Mouse (Mus musculus): ENCODE data around the gene Elf5. TPM values are rescaled to one million over a fixed set of nuclear protein-coding genes. Genes with fewer than 3 reads are reported as not detected.

Gene Elf5
- polyA plus RNA-seq, 1 experiment from 2014 or later: 14.5 TPM

GRCm38 (mm10) chr2:103461743-103462142 is 50.3 kb downstream of the Elf5 start:
- DNase-seq (ENCODE audit: low spot score) (no peak), ATAC-seq (no peak)
- Histone ChIP-seq H3K9ac (replicated peaks; ENCODE audit: low read depth) (no peak overlapping the region), H3K4me3 (ENCODE audit: low read depth, low read length) (no peak overlapping the region), H3K4me1 (ENCODE audit: insufficient read depth, low read depth, low read length) (no peaks in the 10 kb centered on the region), H3K27ac (ENCODE audit: low read length) (peak overlapping the region; percentile 43), H3K36me3 (ENCODE audit: insufficient read depth, low read length) (peaks cover 47% of the 10 kb centered on the region), H3K4me2 (replicated peaks; ENCODE audit: low read depth, low read length) (no peak overlapping the region), H3K27me3 (replicated peaks; ENCODE audit: insufficient read depth, low read length) (no peaks in the 10 kb centered on the region), H3K9me3 (ENCODE audit: low read length) (no peaks in the 10 kb centered on the region)
- WGBS: 25% methylated on average over 9 of the region's 9 CpGs
- no peak for TF ChIP-seq CTCF (IDR thresholded peaks at IDR 0.05)
- TF ChIP-seq EP300 (IDR thresholded peaks at IDR 0.05): no peak

DNA sequence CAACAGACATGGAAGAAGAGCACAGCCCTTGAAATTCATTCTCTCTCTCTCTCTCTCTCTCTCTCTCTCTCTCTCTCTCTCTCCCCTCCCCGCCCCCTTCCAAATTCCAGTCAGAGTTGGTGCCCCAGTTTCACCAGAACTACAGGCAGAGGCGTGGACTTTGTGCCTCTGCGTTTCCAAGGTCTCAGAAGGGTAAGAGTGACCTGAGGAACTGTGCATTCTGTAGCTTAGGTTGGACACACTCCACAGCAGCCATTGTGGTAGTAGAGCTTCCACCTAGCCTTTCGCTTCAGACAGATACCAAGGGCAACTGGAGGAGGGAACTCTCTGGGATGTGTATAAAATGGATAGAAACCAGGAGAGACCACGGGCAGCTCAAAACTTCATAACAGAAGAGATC is 51.3 kb downstream of the Elf5 start:
- no peak for TF ChIP-seq CTCF (IDR thresholded peaks at IDR 0.05)
- no peak for TF ChIP-seq EP300 (IDR thresholded peaks at IDR 0.05)
- no peak overlapping the region for H3K27ac ChIP-seq (ENCODE audit: low read length)
- WGBS: 85% methylated on average over 5 of the region's 5 CpGs
- no peak overlapping the region for H3K4me3 ChIP-seq (ENCODE audit: low read depth, low read length)
- no peaks in the 10 kb centered on the region for H3K9me3 ChIP-seq (ENCODE audit: low read length)
- H3K36me3 ChIP-seq (ENCODE audit: insufficient read depth, low read length): peaks cover 45% of the 10 kb centered on the region
- no peak for ATAC-seq
- DNase-seq (ENCODE audit: low spot score): no peak
- no peaks in the 10 kb centered on the region for H3K27me3 ChIP-seq (replicated peaks; ENCODE audit: insufficient read depth, low read length)
- H3K4me1 ChIP-seq (ENCODE audit: insufficient read depth, low read depth, low read length): no peaks in the 10 kb centered on the region
- no peak overlapping the region for H3K9ac ChIP-seq (replicated peaks; ENCODE audit: low read depth)
- H3K4me2 ChIP-seq (replicated peaks; ENCODE audit: low read depth, low read length): no peak overlapping the region

- WGBS: 95% methylated on average over 8 of the region's 8 CpGs
- Histone ChIP-seq H3K4me3 (ENCODE audit: low read depth, low read length) (no peak overlapping the region), H3K36me3 (ENCODE audit: insufficient read depth, low read length) (peaks cover 32% of the 10 kb centered on the region), H3K27ac (ENCODE audit: low read length) (no peak overlapping the region), H3K4me2 (replicated peaks; ENCODE audit: low read depth, low read length) (no peak overlapping the region), H3K4me1 (ENCODE audit: insufficient read depth, low read depth, low read length) (no peaks in the 10 kb centered on the region), H3K27me3 (replicated peaks; ENCODE audit: insufficient read depth, low read length) (no peaks in the 10 kb centered on the region), H3K9me3 (ENCODE audit: low read length) (no peaks in the 10 kb centered on the region), H3K9ac (replicated peaks; ENCODE audit: low read depth) (no peak overlapping the region)
- no peak for DNase-seq (ENCODE audit: low spot score)
- no peak for ATAC-seq
- TF ChIP-seq CTCF (IDR thresholded peaks at IDR 0.05) (no peak), EP300 (IDR thresholded peaks at IDR 0.05) (no peak)
These were observed 53.0 kb downstream of the Elf5 start for GRCm38 (mm10) chr2:103464524-103464923.

- no peak for ATAC-seq
- DNase-seq (ENCODE audit: low spot score): no peak
- Histone ChIP-seq H3K9me3 (ENCODE audit: low read length) (no peaks in the 10 kb centered on the region), H3K36me3 (ENCODE audit: insufficient read depth, low read length) (peaks cover 40% of the 10 kb centered on the region), H3K4me1 (ENCODE audit: insufficient read depth, low read depth, low read length) (no peaks in the 10 kb centered on the region), H3K4me3 (ENCODE audit: low read depth, low read length) (no peak overlapping the region), H3K9ac (replicated peaks; ENCODE audit: low read depth) (no peak overlapping the region), H3K27ac (ENCODE audit: low read length) (no peak overlapping the region), H3K27me3 (replicated peaks; ENCODE audit: insufficient read depth, low read length) (no peaks in the 10 kb centered on the region), H3K4me2 (replicated peaks; ENCODE audit: low read depth, low read length) (no peak overlapping the region)
- TF ChIP-seq EP300 (IDR thresholded peaks at IDR 0.05) (no peak), CTCF (IDR thresholded peaks at IDR 0.05) (no peak)
- 90% methylated on average over 11 of the region's 11 CpGs for WGBS
These were observed 53.9 kb downstream of the Elf5 start for GRCm38 (mm10) chr2:103465429-103465828.

GRCm38 (mm10) chr2:103466272-103466671 is 54.8 kb downstream of the Elf5 start:
- DNase-seq (ENCODE audit: low spot score) (no peak), ATAC-seq (no peak)
- Histone ChIP-seq H3K4me2 (replicated peaks; ENCODE audit: low read depth, low read length) (no peak overlapping the region), H3K9ac (replicated peaks; ENCODE audit: low read depth) (no peak overlapping the region), H3K27me3 (replicated peaks; ENCODE audit: insufficient read depth, low read length) (no peaks in the 10 kb centered on the region), H3K36me3 (ENCODE audit: insufficient read depth, low read length) (peaks cover 49% of the 10 kb centered on the region), H3K4me3 (ENCODE audit: low read depth, low read length) (no peak overlapping the region), H3K27ac (ENCODE audit: low read length) (no peak overlapping the region), H3K4me1 (ENCODE audit: insufficient read depth, low read depth, low read length) (no peaks in the 10 kb centered on the region), H3K9me3 (ENCODE audit: low read length) (no peaks in the 10 kb centered on the region)
- TF ChIP-seq EP300 (IDR thresholded peaks at IDR 0.05) (no peak), CTCF (IDR thresholded peaks at IDR 0.05) (no peak)
- 69% methylated on average over 3 of the region's 3 CpGs for WGBS

DNA sequence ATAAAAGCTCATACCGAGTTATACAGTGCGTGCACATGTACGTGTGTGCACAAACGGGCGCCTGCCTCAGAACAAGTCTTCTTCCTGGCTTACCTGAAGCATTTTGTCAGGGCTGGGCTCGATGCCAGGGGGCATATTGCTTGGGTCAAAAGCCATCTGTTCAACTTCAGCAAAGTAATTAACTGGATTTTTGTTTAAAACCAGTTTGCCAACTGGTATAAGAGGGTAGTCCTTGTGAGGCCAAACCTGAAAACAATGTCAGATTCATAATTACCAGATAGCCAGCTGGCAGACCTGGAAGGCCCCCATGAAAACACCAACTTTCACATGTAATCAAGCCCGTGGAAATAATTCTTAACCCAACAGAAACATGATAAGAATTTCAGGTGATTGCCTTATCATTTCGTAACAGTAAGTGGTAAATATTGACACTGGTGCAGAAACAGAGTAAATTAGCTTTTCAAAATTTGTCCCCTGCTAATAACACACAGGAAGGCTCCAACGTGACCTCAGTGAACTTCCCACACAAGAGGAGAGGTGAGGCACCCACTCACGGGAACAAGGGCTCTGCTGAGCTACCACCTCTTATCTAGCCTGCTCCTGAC is 55.6 kb downstream of the Elf5 start:
- H3K27ac ChIP-seq (ENCODE audit: low read length): peak overlapping the region; percentile 47; the same call in 1 of the 2 replicates
- no peak for TF ChIP-seq CTCF (IDR thresholded peaks at IDR 0.05)
- TF ChIP-seq EP300 (IDR thresholded peaks at IDR 0.05): peak; percentile 70; the same call in 1 of the 2 replicates
- peak; percentile 82 for ATAC-seq
- H3K36me3 ChIP-seq (ENCODE audit: insufficient read depth, low read length): peaks cover 47% of the 10 kb centered on the region
- no peaks in the 10 kb centered on the region for H3K9me3 ChIP-seq (ENCODE audit: low read length)
- no peak overlapping the region for H3K4me3 ChIP-seq (ENCODE audit: low read depth, low read length)
- no peaks in the 10 kb centered on the region for H3K4me1 ChIP-seq (ENCODE audit: insufficient read depth, low read depth, low read length)
- H3K9ac ChIP-seq (replicated peaks; ENCODE audit: low read depth): no peak overlapping the region
- H3K27me3 ChIP-seq (replicated peaks; ENCODE audit: insufficient read depth, low read length): no peaks in the 10 kb centered on the region
- WGBS: 52% methylated on average over 10 of the region's 10 CpGs
- peak; percentile 69 for DNase-seq (ENCODE audit: low spot score)
- H3K4me2 ChIP-seq (replicated peaks; ENCODE audit: low read depth, low read length): no peak overlapping the region
